Mouse (Mus musculus): ENCODE data around the gene Hmmr.

The Hmmr gene

GRCm38 (mm10) chr11:40694311-40695087 is 38.7 kb downstream of the Hmmr start:
- peak; percentile 47 for DNase-seq (ENCODE audit: low read depth, low spot score)

- DNase-seq (ENCODE audit: low read depth, low spot score): no peak
Measured at GRCm38 (mm10) chr11:40693366-40693951, 39.8 kb downstream of the Hmmr start.

- peak; percentile 84 for DNase-seq (ENCODE audit: low read depth, low spot score)
Measured at GRCm38 (mm10) chr11:40692511-40693365, 40.5 kb downstream of the Hmmr start.

- DNase-seq (ENCODE audit: low read depth, low spot score): no peak
Measured at GRCm38 (mm10) chr11:40692101-40692509, 41.1 kb downstream of the Hmmr start.

GRCm38 (mm10) chr11:40690444-40691127 is 42.6 kb downstream of the Hmmr start:
- DNase-seq (ENCODE audit: low read depth, low spot score): no peak

GRCm38 (mm10) chr11:40683295-40683694 is 49.9 kb downstream of the Hmmr start:
- no peak for DNase-seq (ENCODE audit: low read depth, low spot score)

- no peak for DNase-seq (ENCODE audit: low read depth, low spot score)
Measured at GRCm38 (mm10) chr11:40682456-40682855, 50.8 kb downstream of the Hmmr start.

GRCm38 (mm10) chr11:40677169-40677568 is 56.1 kb downstream of the Hmmr start:
- DNase-seq (ENCODE audit: low read depth, low spot score): no peak

- no peak for DNase-seq (ENCODE audit: low read depth, low spot score)
Measured at GRCm38 (mm10) chr11:40675014-40675730, 58.0 kb downstream of the Hmmr start.

Measured in brain, embryonic 18.5 days (tissue).